Mouse (Mus musculus): ENCODE data around the gene Blzf1.

- TF ChIP-seq CTCF (IDR thresholded peaks at IDR 0.05; ENCODE audit: control insufficient read depth, insufficient read depth, insufficient replicate concordance, low read depth, low read length) = no peak
- no peak for TF ChIP-seq POLR2A (IDR thresholded peaks at IDR 0.05; ENCODE audit: control insufficient read depth, low read depth, low read length)
Observed at GRCm38 (mm10) chr1:164324221-164324620, 16.9 kb upstream of the Blzf1 start.

Data from testis, adult 2 months (tissue).